Mouse (Mus musculus) brain, embryonic 18.5 days (tissue): ENCODE measurements around the gene Wfikkn1.

Experiments used
- DNase-seq: peaks from one replicate; pipeline ENCODE4 v3.0.0-alpha.2; 2012; ENCODE audit warnings: low read depth, low spot score

Wfikkn1 gene

DNA sequence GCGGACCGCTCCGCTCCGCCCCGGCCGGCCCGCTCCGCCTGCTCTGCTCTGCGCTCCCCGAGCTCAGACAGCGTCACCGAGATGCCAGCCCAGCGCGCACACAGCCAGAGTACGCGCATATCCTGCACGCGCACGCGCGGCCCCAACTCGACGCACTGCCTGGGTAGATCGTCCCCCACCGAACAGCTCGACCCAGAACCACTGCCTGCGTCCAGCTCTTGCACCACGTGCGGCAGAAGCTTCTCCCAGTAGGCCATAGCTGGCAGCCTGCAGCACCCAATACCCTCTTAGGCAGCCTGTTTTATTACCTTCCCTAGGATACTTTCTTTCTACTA is 43.6 kb downstream of the Wfikkn1 start, which contains the start of gene Rhbdl1:
Gene Rhbdl1, minus strand, starts transcription at position 220 of the 335 bp plus-strand sequence.
- no peak for DNase-seq

DNA sequence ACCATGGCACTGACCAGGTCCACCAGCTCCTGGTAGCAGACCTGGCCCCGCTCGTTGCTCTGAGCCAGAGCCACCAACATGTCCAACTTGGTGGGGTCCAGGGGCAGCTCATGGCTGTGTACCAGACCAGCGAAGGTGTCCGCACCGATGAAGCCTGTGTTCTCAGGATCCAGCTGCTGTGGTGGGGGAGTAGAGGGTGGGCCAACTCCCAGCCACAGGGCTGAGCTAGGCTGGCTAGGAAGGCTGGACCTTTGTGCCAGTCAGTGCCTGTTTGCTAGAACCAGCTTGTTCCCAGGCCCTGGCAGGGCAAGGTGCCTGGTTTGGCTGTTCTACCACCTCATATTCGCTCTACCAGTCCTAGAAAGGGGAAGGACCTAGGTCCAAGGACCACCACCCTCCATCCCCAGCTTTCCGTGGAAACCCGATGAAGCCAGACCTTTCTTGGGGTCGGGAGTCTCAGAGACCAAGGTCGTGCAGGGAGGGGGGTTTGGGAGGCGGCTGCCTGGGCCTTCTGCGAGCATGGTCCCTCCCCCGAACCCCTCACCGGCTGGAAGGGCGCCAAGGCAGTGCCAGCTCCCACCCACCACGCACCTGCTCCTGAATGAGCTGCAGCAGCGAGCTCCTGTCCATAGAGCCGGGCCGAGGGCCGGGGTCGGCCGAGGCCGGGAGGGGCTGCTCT is 44.1 kb downstream of the Wfikkn1 start:
- no peak for DNase-seq

DNA sequence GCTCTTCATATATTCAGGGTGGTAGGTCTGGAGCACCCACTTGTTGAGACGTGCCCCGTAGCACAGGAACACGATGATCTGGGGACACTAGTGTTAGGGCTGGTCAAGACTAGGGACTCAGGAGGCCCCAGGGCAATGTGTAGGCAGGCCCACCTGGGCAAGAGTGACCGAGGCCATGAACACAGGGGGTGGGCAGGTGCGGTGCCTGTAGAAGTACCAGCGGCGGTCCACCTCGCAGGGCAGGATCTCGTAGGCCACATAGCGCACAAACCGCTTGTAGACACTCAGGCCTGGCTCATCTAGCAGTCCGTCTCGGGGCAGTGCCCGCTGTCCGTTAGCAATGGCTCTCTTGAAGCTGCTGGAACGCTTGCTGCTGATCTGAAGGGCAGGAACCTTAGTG is 44.8 kb downstream of the Wfikkn1 start:
- no peak for DNase-seq

DNA sequence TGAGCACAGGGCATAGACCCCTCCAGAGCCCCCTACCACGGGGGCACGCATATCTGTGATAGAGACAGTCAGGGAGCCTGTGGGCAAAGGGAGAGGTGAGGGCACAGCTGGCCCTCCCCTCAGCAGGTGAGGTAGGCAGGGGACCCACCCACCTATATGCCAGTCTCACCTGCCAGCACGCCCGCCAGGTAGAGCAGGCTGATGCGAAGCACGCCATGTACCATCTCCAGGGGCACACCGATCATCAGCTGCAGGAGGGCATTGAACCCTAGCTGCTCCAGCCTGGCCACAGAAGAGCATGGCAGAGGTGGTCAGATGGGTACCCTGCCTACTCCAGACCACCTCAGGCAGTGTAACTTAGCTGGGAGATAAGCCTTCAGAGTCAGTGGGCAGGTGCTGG is 45.4 kb downstream of the Wfikkn1 start:
- no peak for DNase-seq

DNA sequence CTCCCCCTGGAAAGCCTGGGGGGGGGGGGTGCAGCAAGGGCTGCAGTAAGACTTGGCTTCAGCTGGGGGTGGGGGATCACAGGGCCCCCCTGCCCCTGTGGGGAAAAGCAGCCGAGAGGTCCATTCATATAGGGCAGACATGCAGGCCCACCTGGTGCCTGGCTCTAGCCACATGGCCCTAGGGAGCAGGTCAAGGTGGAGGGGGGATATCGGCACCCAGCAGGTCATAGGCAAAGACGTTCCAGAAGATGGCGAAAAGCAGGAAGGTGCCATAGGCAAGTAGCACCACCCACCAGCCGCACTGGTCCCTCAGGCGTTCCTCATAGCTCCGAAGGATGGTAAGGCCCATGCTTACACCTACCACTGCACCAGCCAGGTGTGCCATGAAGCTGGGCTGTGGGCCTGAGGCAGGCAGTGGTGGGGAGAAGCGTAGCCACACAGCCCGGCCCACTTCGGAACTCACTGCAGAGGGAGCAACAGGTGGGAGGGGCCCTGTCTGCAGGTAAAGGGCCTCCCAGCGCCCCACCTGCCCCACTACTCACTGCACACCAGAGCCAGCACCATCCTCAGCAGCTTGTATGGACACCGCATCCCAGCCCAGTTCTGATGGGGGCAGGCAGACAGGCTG is 45.9 kb downstream of the Wfikkn1 start:
- DNase-seq, result no peak

DNA sequence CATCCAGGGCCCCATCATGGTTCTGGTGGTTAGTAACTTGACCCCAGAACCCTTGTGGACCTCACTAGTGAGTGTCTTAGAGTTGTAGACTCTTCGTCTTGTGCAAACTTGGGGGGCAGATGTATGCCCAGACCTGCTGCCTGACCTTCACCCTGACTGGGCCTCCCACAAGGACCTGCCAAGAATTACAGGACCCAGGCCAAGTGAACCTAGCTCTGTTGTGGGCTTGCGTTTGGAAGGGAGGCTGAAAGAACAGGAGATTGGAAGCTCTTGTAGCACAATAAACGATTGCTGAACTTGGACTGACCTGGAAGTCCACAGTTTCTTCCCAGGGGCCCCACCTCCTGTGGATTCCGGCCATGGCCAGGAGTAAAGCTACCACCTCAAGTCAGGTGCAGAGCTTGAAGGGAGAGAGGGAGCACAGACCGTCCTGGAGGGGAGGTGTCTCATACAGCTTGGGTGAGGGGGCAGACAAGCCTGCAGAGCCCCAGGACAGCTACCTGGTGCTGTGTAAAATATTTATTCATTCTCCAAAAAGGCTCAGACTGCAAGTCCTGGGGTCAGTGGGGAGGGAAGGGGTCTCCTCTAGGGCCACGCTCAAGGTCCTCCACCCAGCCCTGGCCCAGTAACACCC is 46.6 kb downstream of the Wfikkn1 start:
- DNase-seq, result no peak

DNA sequence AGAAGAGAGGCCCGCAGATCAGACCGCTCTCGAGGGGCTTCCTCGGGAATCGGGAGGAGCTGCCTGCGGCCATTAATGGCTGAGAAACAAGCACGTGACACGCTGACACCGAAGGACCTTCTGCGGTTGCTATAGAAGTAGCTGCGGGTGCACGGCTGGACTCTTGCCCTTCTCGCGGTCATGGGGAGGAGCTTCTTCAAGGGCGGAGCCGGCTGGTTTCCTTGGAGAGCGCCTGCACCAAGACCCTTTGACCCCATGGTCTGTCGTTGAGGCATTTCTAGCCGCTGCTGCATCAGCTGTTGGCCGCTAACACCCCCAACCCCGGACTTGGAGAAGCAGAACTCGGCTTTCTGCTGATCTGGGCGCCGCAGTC is 47.4 kb downstream of the Wfikkn1 start, which contains the start of gene Stub1:
Gene Stub1, minus strand, starts transcription at position 114 of the 373 bp plus-strand sequence.
- peak; percentile 70 for DNase-seq

DNA sequence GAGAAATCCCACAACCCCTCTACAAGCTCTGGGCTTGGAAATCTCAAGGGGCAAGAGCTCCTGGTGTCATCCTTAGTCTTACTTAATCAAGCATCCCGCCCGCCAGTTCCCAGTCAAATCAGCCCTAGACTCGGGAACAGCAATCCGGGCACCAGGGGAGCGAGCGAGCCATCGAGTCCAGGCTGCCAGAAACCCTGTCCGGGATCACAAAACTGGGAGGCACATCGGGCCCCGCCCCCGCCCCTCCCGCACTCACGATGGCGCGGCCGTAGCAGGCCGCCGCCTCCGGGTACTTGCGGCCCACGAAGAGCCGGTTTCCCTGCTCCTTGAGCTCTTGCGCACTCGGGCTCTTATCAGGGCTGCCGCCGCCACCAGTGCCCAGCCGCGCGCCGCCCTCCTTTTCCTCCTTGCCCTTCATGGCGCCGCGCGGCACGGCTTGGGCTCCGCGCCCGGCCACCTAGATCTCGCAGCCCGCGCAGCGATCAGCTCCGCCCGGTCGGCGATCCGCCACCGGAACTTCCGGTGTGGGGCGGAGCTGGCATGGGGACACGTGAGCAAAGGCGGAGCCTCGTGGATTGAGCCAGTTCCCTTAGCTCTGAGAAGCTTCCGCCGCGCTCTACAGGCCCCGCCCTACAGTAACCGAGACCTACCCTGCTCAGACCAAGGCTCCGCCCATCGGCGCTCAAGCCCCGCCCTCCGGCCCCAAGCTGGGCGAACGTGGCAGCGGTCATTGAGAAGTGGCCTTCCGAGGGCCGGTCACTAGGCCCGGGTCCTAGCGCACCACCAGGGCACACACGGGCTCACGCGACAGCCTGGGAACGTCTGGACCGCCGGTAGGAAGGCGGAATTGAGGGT is 48.0 kb downstream of the Wfikkn1 start:
- peak; percentile 95 for DNase-seq

DNA sequence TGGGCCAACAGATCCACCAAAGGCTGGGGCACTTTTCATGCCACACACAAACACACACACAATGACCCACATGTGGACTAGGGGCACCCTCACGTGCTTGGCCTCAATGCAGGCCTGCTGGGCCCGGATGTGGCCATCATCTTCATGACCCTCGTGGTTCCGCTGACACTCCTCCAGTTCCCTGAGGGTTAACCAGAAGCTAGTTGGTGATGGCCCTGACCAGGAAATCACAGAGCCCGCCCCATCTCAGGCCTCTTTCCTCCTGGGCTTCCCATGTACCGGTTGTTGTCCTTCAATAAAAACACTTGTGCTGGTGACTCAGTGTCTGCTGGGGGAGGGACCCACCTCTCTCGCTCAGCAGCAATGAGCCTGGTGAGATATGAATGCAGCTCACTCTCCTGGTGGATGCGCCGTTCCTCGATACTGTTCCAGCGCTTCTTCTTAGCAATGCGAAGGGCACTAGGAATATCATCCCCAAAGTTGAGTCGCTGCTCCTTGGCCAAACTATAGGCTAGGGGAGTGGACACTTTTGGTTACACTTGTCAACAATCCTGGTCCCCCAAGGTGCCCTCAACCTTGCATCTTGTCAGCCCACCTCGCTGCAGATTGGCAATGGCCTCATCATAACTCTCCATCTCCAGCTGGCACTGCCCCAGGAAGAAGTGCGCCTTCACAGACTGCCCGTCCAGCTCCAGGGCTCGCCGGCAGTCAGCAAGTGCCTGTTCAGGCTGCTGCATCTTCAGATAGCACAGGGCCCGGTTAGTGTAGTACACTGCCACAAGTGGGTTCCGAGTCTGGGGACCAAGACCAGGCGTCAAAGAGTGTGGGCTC is 49.0 kb downstream of the Wfikkn1 start:
- DNase-seq, result no peak

DNA sequence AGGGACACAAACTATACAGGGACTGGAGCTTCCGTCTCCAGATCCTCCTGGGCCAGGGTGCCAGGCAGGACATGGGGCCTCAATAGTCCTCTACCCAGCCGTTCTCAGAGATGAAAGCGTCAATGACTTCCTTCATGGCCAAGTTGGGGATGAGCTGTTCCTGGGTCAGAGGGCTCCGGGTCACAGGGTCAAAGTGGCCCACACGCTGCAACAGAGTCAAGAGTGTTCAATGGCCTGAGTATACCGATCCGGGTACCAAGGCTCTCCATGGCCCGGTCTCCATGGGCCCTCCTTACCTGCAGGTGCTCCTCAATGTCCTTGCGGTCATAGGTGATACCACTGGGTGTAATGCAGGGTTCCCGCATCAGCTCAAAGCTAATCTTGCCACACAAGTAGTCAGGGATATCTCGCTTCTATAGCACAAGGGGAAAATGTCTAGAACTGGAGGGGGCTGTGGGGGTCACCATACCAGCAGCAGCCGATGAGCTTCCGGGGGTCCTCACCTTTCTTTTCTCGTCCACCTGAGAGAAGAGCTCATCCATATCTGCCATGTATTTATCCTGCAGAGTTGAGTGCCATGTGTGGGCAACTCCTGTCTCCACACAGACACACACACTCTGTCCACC is 49.7 kb downstream of the Wfikkn1 start:
- no peak for DNase-seq

DNA sequence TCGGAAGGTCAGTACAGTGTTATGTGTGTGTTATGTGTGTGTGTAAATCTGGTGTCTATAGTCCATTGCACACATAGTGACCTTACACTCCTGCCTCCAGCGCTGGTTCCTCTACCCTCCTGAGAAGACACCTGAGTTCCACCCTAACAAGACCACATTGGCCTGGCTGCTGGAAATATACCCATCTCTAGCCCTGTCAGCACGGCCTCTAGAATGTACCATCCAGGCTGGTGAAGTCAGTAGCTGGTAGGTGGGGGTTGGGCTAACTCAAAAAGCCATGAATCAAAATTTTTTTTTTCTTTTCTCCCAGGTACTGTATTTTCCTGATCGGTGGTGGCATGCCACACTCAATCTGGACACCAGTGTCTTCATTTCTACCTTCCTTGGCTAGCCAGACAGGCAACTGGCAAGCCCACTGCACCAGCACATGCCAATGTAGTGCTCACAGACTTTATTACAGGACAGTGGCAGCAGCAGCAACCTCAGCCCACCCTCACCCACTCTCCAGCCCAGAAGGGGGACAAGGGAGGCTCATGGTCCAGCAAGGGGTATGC is 50.4 kb downstream of the Wfikkn1 start:
- DNase-seq, result no peak

DNA sequence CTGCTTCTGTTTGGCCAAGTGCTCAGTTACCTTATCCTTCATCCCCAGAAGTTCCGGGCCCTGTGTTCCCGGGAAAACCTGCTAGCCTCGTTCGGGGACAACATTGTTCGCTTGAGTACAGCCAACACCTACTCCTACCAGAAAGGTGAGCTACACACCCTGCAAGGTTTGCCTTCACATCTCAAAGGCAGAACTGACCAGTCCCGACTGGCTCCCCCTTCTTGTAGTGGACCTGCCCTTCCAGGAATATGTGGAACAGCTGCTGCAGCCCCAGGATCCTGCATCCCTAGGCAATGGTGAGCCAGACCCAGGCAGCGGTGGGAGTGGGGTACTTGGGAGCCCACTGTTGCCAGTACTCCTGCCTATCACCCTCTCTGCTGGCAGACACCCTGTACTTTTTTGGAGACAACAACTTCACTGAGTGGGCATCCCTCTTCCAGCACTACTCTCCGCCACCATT is 51.1 kb downstream of the Wfikkn1 start:
- DNase-seq, result no peak

DNA sequence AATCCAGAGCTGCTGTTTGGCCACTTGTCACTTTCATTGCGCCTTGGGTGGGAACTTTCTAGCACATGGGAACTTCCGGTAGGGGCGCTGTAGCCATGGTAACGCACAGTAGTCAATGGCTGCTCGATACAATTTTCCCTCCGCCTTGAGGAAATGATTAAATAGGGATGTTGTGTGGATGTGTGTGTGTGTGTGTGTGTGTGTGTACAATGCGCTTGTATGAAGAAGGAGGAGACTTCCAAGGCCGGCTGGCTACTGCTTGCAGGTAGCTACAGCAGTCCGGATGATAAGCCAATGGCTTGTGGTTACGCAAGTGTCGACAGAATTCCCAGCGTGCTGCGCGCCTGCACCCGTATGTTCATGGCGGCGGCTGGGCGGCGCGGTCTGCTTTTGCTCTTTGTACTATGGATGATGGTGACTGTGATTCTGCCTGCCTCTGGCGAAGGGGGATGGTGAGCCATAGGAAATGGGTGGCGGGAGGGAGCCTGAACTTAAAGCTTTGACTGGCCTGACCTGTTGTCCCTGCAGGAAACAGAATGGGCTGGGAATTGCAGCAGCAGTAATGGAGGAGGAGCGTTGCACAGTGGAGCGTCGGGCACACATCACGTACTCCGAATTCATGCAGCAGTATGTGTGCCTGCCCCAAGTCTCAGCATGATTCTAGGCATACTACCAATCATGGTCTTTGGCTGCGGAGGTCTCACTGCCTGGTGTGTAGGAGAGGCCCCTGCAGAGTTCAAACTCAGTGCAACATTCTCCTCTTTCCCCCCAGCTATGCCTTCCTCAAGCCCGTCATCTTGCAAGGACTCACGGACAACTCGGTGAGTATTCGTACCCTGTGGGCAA is 51.7 kb downstream of the Wfikkn1 start, which contains the start of gene Jmjd8:
Gene Jmjd8, plus strand, starts transcription at position 156 of the 846 bp plus-strand sequence.
- DNase-seq, result peak; percentile 82

DNA sequence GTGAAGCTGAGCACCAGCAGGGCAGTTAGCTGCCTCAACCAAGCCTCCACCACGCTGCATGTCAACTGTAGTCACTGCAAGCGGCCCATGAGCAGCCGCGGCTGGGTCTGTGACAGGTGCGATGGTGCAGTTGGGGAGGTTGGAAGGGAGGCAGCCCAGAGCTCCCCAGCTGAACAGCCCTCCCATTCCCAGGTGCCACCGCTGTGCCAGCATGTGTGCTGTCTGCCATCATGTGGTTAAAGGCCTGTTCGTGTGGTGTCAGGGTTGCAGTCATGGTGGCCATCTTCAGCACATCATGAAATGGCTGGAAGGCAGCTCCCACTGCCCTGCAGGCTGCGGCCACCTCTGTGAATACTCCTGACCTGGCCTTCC is 52.4 kb downstream of the Wfikkn1 start:
- no peak for DNase-seq
